Mouse (Mus musculus): Measurements from ENCODE around the gene Dnah8. TPM values are rescaled to one million over a fixed set of nuclear protein-coding genes. Genes with fewer than 3 reads are reported as not detected.

Dnah8 gene
- polyA plus RNA-seq, 1 experiment, result 10.7 TPM

GRCm38 (mm10) chr17:30880391-30880790 is 256.2 kb downstream of the Dnah8 start:
- no peak for TF ChIP-seq POLR2A (IDR thresholded peaks at IDR 0.05; ENCODE audit: low read depth, low read length)
- no peak for TF ChIP-seq CTCF (IDR thresholded peaks at IDR 0.05; ENCODE audit: extremely low read depth, insufficient read length, insufficient replicate concordance, low read depth, low read length)
- no peak overlapping the region for H3K27ac ChIP-seq (ENCODE audit: insufficient read depth, low read depth, low read length)
- no peak overlapping the region for H3K4me3 ChIP-seq (ENCODE audit: low read depth, low read length)
- H3K4me1 ChIP-seq (ENCODE audit: control insufficient read depth, insufficient read depth, insufficient read length, low read length), result no peaks in the 10 kb centered on the region
- no peaks in the 10 kb centered on the region for H3K27me3 ChIP-seq (ENCODE audit: control insufficient read depth, insufficient read depth, low read length)
- no peaks in the 10 kb centered on the region; the same call in 1 of the 2 replicates for H3K36me3 ChIP-seq (ENCODE audit: control insufficient read depth, insufficient read depth, low read length)
- 93% methylated on average over 3 of the region's 3 CpGs for WGBS

DNA sequence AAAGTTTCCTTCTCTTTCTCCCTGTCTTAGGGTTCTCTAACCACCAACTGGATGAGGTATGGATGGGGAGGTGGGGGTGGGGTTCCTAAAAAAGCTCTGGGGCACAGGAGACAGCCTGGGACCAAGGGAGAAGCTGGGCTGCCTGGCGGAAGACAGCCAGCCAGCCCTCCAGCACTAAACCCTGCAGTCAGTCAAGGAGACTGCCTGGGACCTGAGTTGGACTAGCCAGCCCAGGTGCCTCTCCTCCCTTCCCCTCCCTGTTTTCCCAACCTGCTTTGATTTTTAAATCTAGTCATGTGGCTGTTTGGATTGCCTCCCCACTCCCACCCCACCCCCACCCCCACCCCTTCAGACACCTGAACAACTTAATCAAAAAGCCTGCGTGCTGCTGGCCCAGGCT is 256.8 kb downstream of the Dnah8 start:
- no peak for TF ChIP-seq CTCF (IDR thresholded peaks at IDR 0.05; ENCODE audit: extremely low read depth, insufficient read length, insufficient replicate concordance, low read depth, low read length)
- TF ChIP-seq POLR2A (IDR thresholded peaks at IDR 0.05; ENCODE audit: low read depth, low read length), result no peak

DNA sequence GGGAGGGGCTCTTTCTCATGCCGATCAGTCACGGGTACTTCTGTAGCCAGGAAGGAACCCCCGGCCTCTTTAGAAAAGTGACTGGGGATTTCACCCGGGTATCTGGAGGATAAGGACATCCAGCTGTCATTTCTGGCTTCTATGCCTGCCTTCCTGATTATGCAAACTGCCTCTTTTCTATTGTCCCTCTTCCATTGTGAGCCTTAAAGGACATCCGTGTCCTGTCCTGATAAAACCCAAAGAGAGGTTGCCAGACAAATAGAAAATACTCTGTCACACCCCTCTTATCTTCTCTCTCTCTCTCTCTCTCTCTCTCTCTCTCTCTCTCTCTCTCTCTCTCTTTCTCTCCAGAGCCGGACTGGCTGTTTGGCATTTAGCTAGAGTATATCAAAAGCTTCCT is 258.1 kb downstream of the Dnah8 start:
- Histone ChIP-seq H3K27ac (ENCODE audit: insufficient read depth, low read depth, low read length) (no peak overlapping the region), H3K36me3 (ENCODE audit: control insufficient read depth, insufficient read depth, low read length) (no peaks in the 10 kb centered on the region), H3K27me3 (ENCODE audit: control insufficient read depth, insufficient read depth, low read length) (no peaks in the 10 kb centered on the region), H3K4me1 (ENCODE audit: control insufficient read depth, insufficient read depth, insufficient read length, low read length) (no peaks in the 10 kb centered on the region), H3K4me3 (ENCODE audit: low read depth, low read length) (no peak overlapping the region)
- 9% methylated on average over 6 of the region's 6 CpGs for WGBS
- TF ChIP-seq CTCF (IDR thresholded peaks at IDR 0.05; ENCODE audit: extremely low read depth, insufficient read length, insufficient replicate concordance, low read depth, low read length) (no peak), POLR2A (IDR thresholded peaks at IDR 0.05; ENCODE audit: low read depth, low read length) (no peak)

More for the DNA sequence above, 256.8 kb downstream of the Dnah8 start:
- no peaks in the 10 kb centered on the region for H3K27me3 ChIP-seq (ENCODE audit: control insufficient read depth, insufficient read depth, low read length)
- no peak overlapping the region for H3K27ac ChIP-seq (ENCODE audit: insufficient read depth, low read depth, low read length)
- no peaks in the 10 kb centered on the region for H3K4me1 ChIP-seq (ENCODE audit: control insufficient read depth, insufficient read depth, insufficient read length, low read length)
- 69% methylated on average over 2 of the region's 2 CpGs for WGBS
- H3K4me3 ChIP-seq (ENCODE audit: low read depth, low read length), result no peak overlapping the region
- no peaks in the 10 kb centered on the region for H3K36me3 ChIP-seq (ENCODE audit: control insufficient read depth, insufficient read depth, low read length)

GRCm38 (mm10) chr17:30883534-30883933 is 259.4 kb downstream of the Dnah8 start:
- no peaks in the 10 kb centered on the region for H3K4me1 ChIP-seq (ENCODE audit: control insufficient read depth, insufficient read depth, insufficient read length, low read length)
- 38% methylated on average over 8 of the region's 8 CpGs for WGBS
- no peak for TF ChIP-seq POLR2A (IDR thresholded peaks at IDR 0.05; ENCODE audit: low read depth, low read length)
- TF ChIP-seq CTCF (IDR thresholded peaks at IDR 0.05; ENCODE audit: extremely low read depth, insufficient read length, insufficient replicate concordance, low read depth, low read length), result no peak
- no peak overlapping the region for H3K27ac ChIP-seq (ENCODE audit: insufficient read depth, low read depth, low read length)
- no peaks in the 10 kb centered on the region for H3K27me3 ChIP-seq (ENCODE audit: control insufficient read depth, insufficient read depth, low read length)
- no peaks in the 10 kb centered on the region for H3K36me3 ChIP-seq (ENCODE audit: control insufficient read depth, insufficient read depth, low read length)
- no peak overlapping the region for H3K4me3 ChIP-seq (ENCODE audit: low read depth, low read length)

DNA sequence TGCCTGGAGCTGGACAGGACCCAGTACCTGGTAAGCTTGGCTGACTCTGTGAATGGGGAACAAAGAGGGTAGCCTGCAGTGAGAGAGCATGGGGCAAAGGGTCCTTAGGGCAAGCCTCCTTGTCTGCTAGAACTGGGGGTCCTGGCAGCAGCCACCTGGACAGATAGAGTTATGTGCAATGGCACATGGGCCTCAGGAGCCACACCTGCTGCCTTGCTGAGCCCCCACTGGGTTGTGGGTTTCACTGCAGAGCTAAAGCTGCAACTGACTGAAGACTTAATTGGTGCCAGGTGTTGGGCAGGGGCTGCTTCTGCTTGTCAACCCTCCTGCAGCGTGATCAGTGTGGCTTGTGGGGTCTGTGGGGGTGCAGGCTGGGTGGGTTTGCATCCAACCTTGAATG is 267.9 kb downstream of the Dnah8 start:
- Histone ChIP-seq H3K27ac (ENCODE audit: insufficient read depth, low read depth, low read length) (no peak overlapping the region), H3K27me3 (ENCODE audit: control insufficient read depth, insufficient read depth, low read length) (no peaks in the 10 kb centered on the region), H3K4me1 (ENCODE audit: control insufficient read depth, insufficient read depth, insufficient read length, low read length) (no peaks in the 10 kb centered on the region), H3K36me3 (ENCODE audit: control insufficient read depth, insufficient read depth, low read length) (no peaks in the 10 kb centered on the region), H3K4me3 (ENCODE audit: low read depth, low read length) (no peak overlapping the region)
- 45% methylated on average over 1 of the region's 1 CpGs for WGBS
- TF ChIP-seq POLR2A (IDR thresholded peaks at IDR 0.05; ENCODE audit: low read depth, low read length) (no peak), CTCF (IDR thresholded peaks at IDR 0.05; ENCODE audit: extremely low read depth, insufficient read length, insufficient replicate concordance, low read depth, low read length) (no peak)

- TF ChIP-seq POLR2A (IDR thresholded peaks at IDR 0.05; ENCODE audit: low read depth, low read length) (no peak), CTCF (IDR thresholded peaks at IDR 0.05; ENCODE audit: extremely low read depth, insufficient read length, insufficient replicate concordance, low read depth, low read length) (peak; percentile 26; the same call in 1 of the 2 replicates)
- Histone ChIP-seq H3K27ac (ENCODE audit: insufficient read depth, low read depth, low read length) (no peak overlapping the region), H3K27me3 (ENCODE audit: control insufficient read depth, insufficient read depth, low read length) (no peaks in the 10 kb centered on the region), H3K36me3 (ENCODE audit: control insufficient read depth, insufficient read depth, low read length) (no peaks in the 10 kb centered on the region), H3K4me1 (ENCODE audit: control insufficient read depth, insufficient read depth, insufficient read length, low read length) (no peaks in the 10 kb centered on the region), H3K4me3 (ENCODE audit: low read depth, low read length) (no peak overlapping the region)
- WGBS, result 27% methylated on average over 2 of the region's 2 CpGs
These were observed 268.6 kb downstream of the Dnah8 start for GRCm38 (mm10) chr17:30892730-30893129.

GRCm38 (mm10) chr17:30897075-30897474 is 272.9 kb downstream of the Dnah8 start:
- Histone ChIP-seq H3K4me1 (ENCODE audit: control insufficient read depth, insufficient read depth, insufficient read length, low read length) (peaks cover 4% of the 10 kb centered on the region), H3K36me3 (ENCODE audit: control insufficient read depth, insufficient read depth, low read length) (no peaks in the 10 kb centered on the region), H3K27ac (ENCODE audit: insufficient read depth, low read depth, low read length) (no peak overlapping the region), H3K4me3 (ENCODE audit: low read depth, low read length) (no peak overlapping the region), H3K27me3 (ENCODE audit: control insufficient read depth, insufficient read depth, low read length) (peaks cover 18% of the 10 kb centered on the region)
- WGBS, result 14% methylated on average over 2 of the region's 2 CpGs
- TF ChIP-seq POLR2A (IDR thresholded peaks at IDR 0.05; ENCODE audit: low read depth, low read length), result no peak

DNA sequence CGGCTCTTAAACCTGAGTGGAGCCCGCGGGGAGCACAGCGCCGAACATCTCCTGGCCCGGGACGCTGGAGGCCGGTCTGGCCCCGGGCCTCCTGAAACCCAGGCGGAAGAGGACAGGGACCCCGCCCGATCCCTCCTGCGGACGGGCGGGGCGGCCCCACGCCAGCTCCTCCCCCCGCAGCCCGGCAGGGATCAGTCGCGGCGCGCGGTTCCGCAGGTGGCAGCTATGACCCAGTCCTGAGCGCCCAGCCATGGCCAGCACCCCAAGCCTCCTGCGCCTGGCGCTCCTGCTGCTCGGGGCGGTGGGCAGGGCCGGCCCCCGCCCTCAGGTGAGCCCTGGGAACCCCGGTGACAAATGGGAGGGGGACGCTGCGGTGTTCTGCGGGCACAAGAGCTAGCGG is 277.5 kb downstream of the Dnah8 start, which contains the start of gene Glp1r:
Gene Glp1r, plus strand, starts transcription at position 191 of the 400 bp plus-strand sequence.
- Histone ChIP-seq H3K27me3 (ENCODE audit: control insufficient read depth, insufficient read depth, low read length) (peaks cover 22% of the 10 kb centered on the region), H3K27ac (ENCODE audit: insufficient read depth, low read depth, low read length) (no peak within 1 kb of the TSS)

More for the DNA sequence above, 277.5 kb downstream of the Dnah8 start, which contains the start of gene Glp1r:
- Histone ChIP-seq H3K4me3 (ENCODE audit: low read depth, low read length) (peak within 1 kb of the TSS; percentile 53), H3K36me3 (ENCODE audit: control insufficient read depth, insufficient read depth, low read length) (no peaks in the 10 kb centered on the region), H3K4me1 (ENCODE audit: control insufficient read depth, insufficient read depth, insufficient read length, low read length) (peaks cover 4% of the 10 kb centered on the region)
- TF ChIP-seq CTCF (IDR thresholded peaks at IDR 0.05; ENCODE audit: extremely low read depth, insufficient read length, insufficient replicate concordance, low read depth, low read length) (no peak), POLR2A (IDR thresholded peaks at IDR 0.05; ENCODE audit: low read depth, low read length) (no peak)
- WGBS, result 4% methylated on average over 37 of the region's 37 CpGs
